Mouse (Mus musculus) midbrain, embryonic 11.5 days (tissue): ENCODE measurements around the gene Bean1. TPM values are rescaled to one million over a fixed set of nuclear protein-coding genes. Genes with fewer than 3 reads are reported as not detected.

Source experiments
- ATAC-seq: fragments of 200-750 bp; cut with Nextera tagmentation; 2 replicates; pipeline ENCODE4 v1.8.0; 2017; ENCODE audit warnings: moderate TSS enrichment, moderate library complexity; ENCODE audit not compliant: low FRiP score
- DNase-seq: peaks from one replicate; pipeline ENCODE4 v3.0.0; 2015; ENCODE audit warnings: low spot score; ENCODE audit errors: missing footprints
- H3K27ac ChIP-seq: fragments of 300-500 bp; sonication (generic); 2 replicates; pipeline ENCODE4 v1.5.1; 2014; ENCODE audit warnings: low read depth, low read length
- H3K27me3 ChIP-seq: fragments of 300-500 bp; sonication (generic); 2 replicates; pipeline ENCODE4 v1.6.1; 2014; ENCODE audit warnings: mild to moderate bottlenecking, low read length, moderate library complexity, mixed read lengths; ENCODE audit not compliant: control insufficient read depth, insufficient read depth
- H3K36me3 ChIP-seq: fragments of 300-500 bp; sonication (generic); 2 replicates; pipeline ENCODE4 v1.6.1; 2014; ENCODE audit warnings: mild to moderate bottlenecking, low read length, moderate library complexity, mixed read lengths; ENCODE audit not compliant: control insufficient read depth, insufficient read depth
- H3K4me1 ChIP-seq: fragments of 300-500 bp; sonication (generic); 2 replicates; pipeline ENCODE4 v1.6.1; 2014; ENCODE audit warnings: low read length; ENCODE audit not compliant: control insufficient read depth, insufficient read depth
- H3K4me2 ChIP-seq: fragments of 300-500 bp; sonication (generic); 2 replicates; pipeline ENCODE4 v1.6.1; 2014; ENCODE audit warnings: mild to moderate bottlenecking, moderate library complexity
- H3K4me3 ChIP-seq: fragments of 300-500 bp; sonication (generic); 2 replicates; pipeline ENCODE4 v1.5.1; 2014; ENCODE audit warnings: low read depth, low read length
- H3K9ac ChIP-seq: fragments of 300-500 bp; sonication (generic); 2 replicates; pipeline ENCODE4 v1.6.1; 2014; ENCODE audit warnings: low read length
- H3K9me3 ChIP-seq: fragments of 300-500 bp; sonication (generic); 2 replicates; pipeline ENCODE4 v1.6.1; 2016; ENCODE audit warnings: low read length; ENCODE audit not compliant: control insufficient read depth
- WGBS: fragments of 180-500 bp; shearing (Covaris S2); extraction: QIAGEN DNeasy Blood & Tissue Kit; methylation state at CpG from one replicate; pipeline ENCODE4 v1.1.7; 2014; 5-methylcytosine and 5-hydroxymethylcytosine counted together
- polyA plus RNA-seq: library from polyadenylated mRNA; unstranded; fragments of >200 nt; fragmentation: Nextera tagmentation; extraction: Ambion mirVana; gene quantifications from 2 replicates; pipeline ENCODE4 v1.2.1, GENCODE M21; 2014

Gene Bean1
- polyA plus RNA-seq, 1 experiment from 2014 or later, result 0.66 TPM

- peaks cover 4% of the 10 kb centered on the region; the same call in 1 of the 2 replicates for H3K36me3 ChIP-seq
- 86% methylated on average over 4 of the region's 4 CpGs for WGBS
- H3K9me3 ChIP-seq, result no peaks in the 10 kb centered on the region
- no peak overlapping the region for H3K4me3 ChIP-seq
- no peak overlapping the region for H3K9ac ChIP-seq
- no peak overlapping the region for H3K4me2 ChIP-seq
- ATAC-seq (no peak), DNase-seq (no peak)
- no peak overlapping the region for H3K27ac ChIP-seq
- H3K27me3 ChIP-seq, result no peaks in the 10 kb centered on the region
- peaks cover 9% of the 10 kb centered on the region; the same call in 1 of the 2 replicates for H3K4me1 ChIP-seq
Observed at GRCm38 (mm10) chr8:104246621-104247020, 76.4 kb downstream of the Bean1 start.

GRCm38 (mm10) chr8:104247054-104247907, 77.0 kb downstream of the Bean1 start:
- Histone ChIP-seq H3K4me2 (peak overlapping the region; percentile 60), H3K4me3 (peak overlapping the region; percentile 80), H3K4me1 (peaks cover 9% of the 10 kb centered on the region; the same call in 1 of the 2 replicates), H3K9ac (peak overlapping the region; percentile 86), H3K27ac (no peak overlapping the region), H3K9me3 (no peaks in the 10 kb centered on the region), H3K27me3 (no peaks in the 10 kb centered on the region), H3K36me3 (peaks cover 3% of the 10 kb centered on the region; the same call in 1 of the 2 replicates)
- 75% methylated on average over 22 of the region's 22 CpGs for WGBS
- ATAC-seq (no peak), DNase-seq (no peak)

- Histone ChIP-seq H3K36me3 (peaks cover 3% of the 10 kb centered on the region; the same call in 1 of the 2 replicates), H3K4me1 (peaks cover 9% of the 10 kb centered on the region; the same call in 1 of the 2 replicates), H3K27ac (no peak overlapping the region), H3K9ac (peak overlapping the region; percentile 86), H3K4me2 (peak overlapping the region; percentile 60), H3K27me3 (no peaks in the 10 kb centered on the region), H3K9me3 (no peaks in the 10 kb centered on the region), H3K4me3 (peak overlapping the region; percentile 80)
- no peak for DNase-seq
- 2% methylated on average over 11 of the region's 11 CpGs for WGBS
- ATAC-seq, result no peak
Observed at GRCm38 (mm10) chr8:104247908-104248275, 77.7 kb downstream of the Bean1 start.

- Histone ChIP-seq H3K4me1 (peaks cover 9% of the 10 kb centered on the region; the same call in 1 of the 2 replicates), H3K4me3 (peak within 1 kb of the TSS; percentile 80), H3K4me2 (peak within 1 kb of the TSS; percentile 60), H3K9ac (peak within 1 kb of the TSS; percentile 86), H3K36me3 (peaks cover 3% of the 10 kb centered on the region; the same call in 1 of the 2 replicates), H3K27me3 (no peaks in the 10 kb centered on the region), H3K27ac (no peak within 1 kb of the TSS), H3K9me3 (no peaks in the 10 kb centered on the region)
- peak; percentile 98 for DNase-seq
- WGBS, result 0% methylated on average over 28 of the region's 28 CpGs
- peak; percentile 87 for ATAC-seq
Observed at GRCm38 (mm10) chr8:104248276-104248675, 78.0 kb downstream of the Bean1 start, which contains the start of gene Tk2. Gene Tk2, minus strand, starts transcription at chr8:104248558.

- H3K4me1 ChIP-seq, result peaks cover 9% of the 10 kb centered on the region; the same call in 1 of the 2 replicates
- H3K4me3 ChIP-seq, result no peak overlapping the region
- H3K4me2 ChIP-seq, result no peak overlapping the region
- no peak overlapping the region for H3K27ac ChIP-seq
- ATAC-seq, result no peak
- 84% methylated on average over 7 of the region's 7 CpGs for WGBS
- no peaks in the 10 kb centered on the region for H3K27me3 ChIP-seq
- no peaks in the 10 kb centered on the region for H3K9me3 ChIP-seq
- H3K9ac ChIP-seq, result no peak overlapping the region
- peaks cover 3% of the 10 kb centered on the region; the same call in 1 of the 2 replicates for H3K36me3 ChIP-seq
- no peak for DNase-seq
Observed at GRCm38 (mm10) chr8:104249442-104249996, 79.3 kb downstream of the Bean1 start.

- H3K4me3 ChIP-seq, result peak within 1 kb of the TSS; percentile 59
- peak; percentile 87 for ATAC-seq
- no peaks in the 10 kb centered on the region for H3K9me3 ChIP-seq
- H3K9ac ChIP-seq, result peak within 1 kb of the TSS; percentile 84
- H3K36me3 ChIP-seq, result no peaks in the 10 kb centered on the region
- no peak within 1 kb of the TSS; the same call in 1 of the 2 replicates for H3K27ac ChIP-seq
- peak; percentile 100 for DNase-seq
- H3K4me1 ChIP-seq, result peaks cover 9% of the 10 kb centered on the region; the same call in 1 of the 2 replicates
- H3K4me2 ChIP-seq, result peak within 1 kb of the TSS; percentile 77
- H3K27me3 ChIP-seq, result no peaks in the 10 kb centered on the region
- 4% methylated on average over 41 of the region's 41 CpGs for WGBS
Observed at GRCm38 (mm10) chr8:104250439-104251367, 80.5 kb downstream of the Bean1 start, which contains the start of gene Cklf. Gene Cklf, plus strand, starts transcription at chr8:104250861.

GRCm38 (mm10) chr8:104251461-104251860, 81.2 kb downstream of the Bean1 start:
- H3K9me3 ChIP-seq, result no peaks in the 10 kb centered on the region
- peak overlapping the region; percentile 84 for H3K9ac ChIP-seq
- peaks cover 9% of the 10 kb centered on the region; the same call in 1 of the 2 replicates for H3K4me1 ChIP-seq
- H3K4me2 ChIP-seq, result peak overlapping the region; percentile 77
- H3K4me3 ChIP-seq, result peak overlapping the region; percentile 59
- no peaks in the 10 kb centered on the region for H3K36me3 ChIP-seq
- no peaks in the 10 kb centered on the region for H3K27me3 ChIP-seq
- ATAC-seq (peak; percentile 15; the same call in 1 of the 2 replicates), DNase-seq (no peak)
- no peak overlapping the region for H3K27ac ChIP-seq
- under 1% methylated on average over 7 of the region's 7 CpGs for WGBS

- Histone ChIP-seq H3K4me2 (no peak overlapping the region), H3K27me3 (no peaks in the 10 kb centered on the region), H3K9ac (no peak overlapping the region), H3K36me3 (peaks cover 1% of the 10 kb centered on the region; the same call in 1 of the 2 replicates), H3K4me3 (no peak overlapping the region), H3K4me1 (peaks cover 5% of the 10 kb centered on the region; the same call in 1 of the 2 replicates), H3K9me3 (no peaks in the 10 kb centered on the region), H3K27ac (no peak overlapping the region)
- ATAC-seq, result no peak
- DNase-seq, result no peak
- 86% methylated on average over 3 of the region's 3 CpGs for WGBS
Observed at GRCm38 (mm10) chr8:104253016-104253415, 82.8 kb downstream of the Bean1 start.
